Mouse (Mus musculus) gastrocnemius, postnatal 14 days (tissue): ENCODE measurements around the gene D6Wsu163e. TPM values are rescaled to one million over a fixed set of nuclear protein-coding genes. Genes with fewer than 3 reads are reported as not detected.
A peak's percentile ranks its signal among the peaks of the same experiment; 100 is the strongest.

Source experiments
- DNase-seq: peaks from one replicate; pipeline ENCODE4 v3.0.0; 2021; ENCODE audit warnings: mixed read lengths
- intact Hi-C: fragments of 180-260 bp; cut with DNase I; formaldehyde crosslinking; loops from one replicate; pipeline ENCODE4 v1.15.1; 2025; ENCODE audit warnings: low total_unique reads
- long read RNA-seq, 2 experiments: library from polyadenylated mRNA; stranded (forward); transcript quantifications; one replicate each; pipeline ENCODE4 v2.0.0; 2021
- total RNA-seq, 2 experiments: library from RNA; stranded (reverse); gene quantifications; 2 replicates each; pipeline ENCODE4 v1.2.3; 2021

The D6Wsu163e gene
- total RNA-seq = 1 to 10 TPM; 8.6 to 9.3 TPM
- long read RNA-seq, experiment 1, partial matches to known transcripts = 3 of 7 reads
- long read RNA-seq, experiment 1, other reads (novel, unspliced or antisense) = 0 of 7 reads
- long read RNA-seq, experiment 2, partial matches to known transcripts = 1 of 10 reads
- long read RNA-seq, experiment 2, other reads (novel, unspliced or antisense) = 5 of 10 reads

DNA sequence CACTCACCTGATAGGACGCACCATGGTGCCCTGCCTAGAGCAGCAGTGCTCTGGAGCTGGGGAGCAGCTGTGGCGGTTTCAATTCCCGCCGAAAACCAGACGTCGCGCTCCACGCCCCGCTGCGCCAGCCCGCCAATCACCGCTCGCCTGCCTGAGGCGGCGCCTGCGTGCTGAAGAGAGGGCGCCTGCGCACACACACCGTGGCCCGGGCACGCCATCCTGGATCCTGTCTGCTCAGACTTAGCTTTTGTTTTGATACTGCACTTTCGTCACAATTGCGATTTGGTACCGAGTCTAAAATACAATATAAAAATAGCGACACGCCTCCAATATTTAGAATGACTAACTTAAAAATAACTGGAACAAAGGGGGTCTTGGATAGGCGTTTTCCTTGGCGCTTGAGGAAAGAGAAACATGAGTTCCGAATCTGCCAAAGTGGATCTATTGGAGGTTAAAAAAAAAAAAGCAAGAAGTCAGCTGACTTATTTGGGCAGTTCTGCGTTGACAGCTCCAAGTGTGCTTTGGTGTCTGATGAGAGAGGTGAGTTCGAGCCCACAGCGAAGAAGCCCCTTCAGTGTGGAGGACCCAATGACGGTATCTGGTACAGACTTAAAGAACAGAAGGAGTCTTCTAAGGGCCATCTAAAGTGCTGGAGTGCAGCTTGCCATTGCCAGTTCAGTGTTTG lies at the start of gene D6Wsu163e, which contains the start of gene Rad51ap1:
Gene D6Wsu163e (plus strand): TSS at position 476 of the 685 bp plus-strand sequence.
Gene Rad51ap1 (minus strand): TSS at position 101 of the 685 bp plus-strand sequence.
- intact Hi-C loops = no loop called here
- DNase-seq = peak; percentile 96

DNA sequence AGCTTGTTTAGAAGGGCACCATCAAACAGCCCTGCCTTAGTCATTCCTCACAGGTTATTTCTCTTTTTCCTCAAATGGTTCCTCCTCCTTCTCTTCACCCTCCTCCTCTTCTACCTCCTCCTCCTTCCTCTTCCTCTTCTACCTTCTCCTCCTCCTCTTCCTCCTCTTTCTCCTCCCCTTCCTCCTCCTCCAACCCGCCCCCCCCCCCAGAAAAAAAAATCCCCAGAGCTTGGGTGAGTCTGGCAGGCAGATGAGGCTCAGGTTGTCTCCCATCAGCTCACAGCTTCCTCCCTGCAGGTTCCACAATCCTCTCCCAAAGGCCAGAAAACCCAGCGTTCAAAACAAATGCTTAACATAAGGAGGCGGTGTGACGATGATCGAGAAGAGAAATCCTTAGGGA lies 32.4 kb upstream of the D6Wsu163e start:
- no peak for DNase-seq
- intact Hi-C loops = no loop called here

DNA sequence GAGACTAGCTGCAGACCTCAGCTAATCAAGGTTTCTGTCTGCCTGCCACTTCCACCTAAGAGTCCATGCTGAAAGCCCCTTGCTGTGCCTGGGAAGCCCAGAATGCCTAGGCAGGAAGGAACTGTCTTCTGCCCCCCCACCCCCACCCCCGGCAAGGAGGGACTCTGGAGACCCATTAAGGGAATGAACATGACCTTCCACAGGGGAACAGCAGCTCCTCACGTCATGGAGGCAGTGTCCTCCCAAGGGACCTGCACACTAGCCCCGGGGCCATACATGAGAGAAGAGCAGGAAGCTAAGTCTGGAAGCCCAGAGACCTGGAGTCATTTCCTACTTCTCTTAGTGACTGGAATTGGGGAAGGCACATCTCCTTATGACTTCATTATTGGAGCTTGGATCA lies 31.9 kb upstream of the D6Wsu163e start:
- intact Hi-C loops = no loop called here
- DNase-seq = no peak

DNA sequence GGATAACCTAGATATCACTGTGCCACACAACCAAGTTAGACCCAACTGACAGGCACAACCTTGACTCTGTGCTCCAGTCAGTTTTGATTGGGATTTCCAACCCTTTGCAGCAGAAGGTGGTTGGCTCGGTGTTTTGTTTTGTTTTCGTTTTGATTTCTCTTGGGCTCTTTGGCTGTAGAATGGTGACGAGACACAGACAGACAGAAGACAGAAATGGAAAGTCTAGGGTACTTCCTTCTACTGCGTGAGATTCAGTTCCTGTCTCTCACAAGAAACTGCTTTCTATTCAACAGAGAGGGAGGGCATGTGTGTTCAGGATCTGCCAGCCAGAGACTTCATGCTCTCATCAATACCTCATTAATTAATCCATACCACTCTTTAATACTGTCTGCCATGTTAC lies 29.0 kb upstream of the D6Wsu163e start:
- DNase-seq = no peak
- intact Hi-C loops = no loop called here

DNA sequence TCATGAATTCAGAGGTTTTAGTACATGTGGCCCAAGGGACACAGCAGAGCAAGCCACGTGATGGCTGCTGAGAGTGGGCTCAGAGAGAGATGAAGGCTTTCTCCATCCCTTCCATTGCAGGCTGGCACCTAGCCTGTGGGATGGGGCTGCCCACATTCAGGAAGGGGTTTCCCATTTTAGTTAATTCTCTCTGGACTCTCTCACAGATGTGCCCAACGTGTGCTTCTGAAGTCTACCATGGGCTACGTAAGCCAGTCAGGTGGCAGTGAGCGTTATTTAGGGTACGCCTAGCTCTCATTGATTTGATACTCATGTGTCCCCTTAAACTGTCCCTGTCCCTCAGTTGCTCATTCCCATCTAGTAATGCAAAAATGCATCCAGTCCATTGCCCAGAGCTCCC lies 24.8 kb upstream of the D6Wsu163e start:
- DNase-seq = no peak
- intact Hi-C loops = no loop called here

DNA sequence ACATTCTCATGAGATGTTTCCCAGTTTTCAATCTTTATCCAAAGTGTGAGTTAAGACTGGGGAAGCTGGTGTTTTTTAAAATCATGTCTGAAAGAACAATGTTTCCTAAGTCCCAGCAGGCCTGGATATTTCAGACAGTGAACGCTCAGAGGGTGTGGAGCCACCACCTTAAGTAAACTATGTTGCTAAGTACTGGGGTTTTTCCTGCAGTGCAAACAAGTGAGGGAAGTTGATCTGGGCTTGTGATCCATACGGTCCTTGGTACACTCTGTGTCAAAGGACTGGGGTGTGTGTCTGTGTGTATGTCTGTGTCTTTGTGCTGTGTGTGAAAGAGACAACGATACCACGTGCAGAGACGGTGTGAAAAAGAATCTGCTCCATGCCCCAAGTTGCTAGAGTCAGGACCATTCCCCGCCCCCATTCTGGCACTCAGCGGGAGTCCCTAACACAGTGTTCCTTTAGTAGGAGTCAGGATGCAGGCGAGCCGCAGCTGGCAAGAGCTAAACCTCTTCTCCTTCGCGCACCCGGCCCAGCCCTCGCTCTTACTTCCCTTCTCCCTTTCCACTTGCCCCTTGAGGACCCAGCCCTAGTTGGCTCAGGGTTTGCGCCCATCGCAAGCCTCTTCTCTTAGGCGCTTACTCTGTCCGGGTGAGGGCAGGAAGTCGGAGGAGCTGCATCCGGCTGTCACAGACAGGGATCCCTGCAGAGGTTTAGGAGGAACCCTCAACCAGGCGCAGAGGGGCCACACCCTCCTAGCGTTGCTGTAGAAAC lies 18.5 kb upstream of the D6Wsu163e start, which contains the start of gene Dyrk4:
Gene Dyrk4 (minus strand): TSS at position 729 of the 771 bp plus-strand sequence.
- intact Hi-C loops = no loop called here
- peak; percentile 26 for DNase-seq

DNA sequence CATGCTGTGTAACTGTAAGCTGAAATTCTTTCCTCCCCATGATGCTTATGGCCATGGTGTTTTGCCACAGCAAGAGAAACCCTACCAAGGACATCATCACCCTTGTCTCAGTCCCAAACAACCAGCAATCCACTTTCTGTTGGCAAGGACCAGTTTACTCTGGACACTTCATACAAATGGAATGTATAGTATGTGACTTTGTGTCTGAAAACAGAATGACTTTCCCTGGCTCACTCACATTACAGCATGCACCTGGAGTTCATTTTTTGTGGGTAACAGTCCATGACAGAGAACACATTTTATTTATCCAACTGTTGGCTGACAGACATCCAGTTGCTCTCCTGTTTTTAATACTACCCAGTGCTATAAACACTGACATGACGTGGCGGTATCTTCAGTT lies 6.9 kb upstream of the D6Wsu163e start:
- intact Hi-C loops = no loop called here
- DNase-seq = no peak

DNA sequence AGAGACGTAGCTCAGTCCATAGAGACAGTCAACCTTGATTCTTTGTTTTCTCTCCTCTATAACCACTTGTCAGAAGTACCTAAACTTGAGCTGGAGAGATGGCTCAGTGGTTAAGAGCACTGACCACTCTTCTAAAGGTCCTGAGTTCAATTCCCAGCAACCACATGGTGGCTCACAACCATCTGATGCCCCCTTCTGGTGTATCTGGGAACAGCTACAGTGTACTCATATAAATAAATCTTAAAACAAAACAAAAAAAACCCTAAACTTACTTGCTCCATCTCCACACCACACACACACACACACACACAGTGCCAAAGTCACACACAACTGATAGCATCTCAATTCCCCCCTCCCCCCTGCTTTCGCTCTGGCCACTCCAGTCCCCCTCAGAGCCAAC lies 1.7 kb upstream of the D6Wsu163e start:
- intact Hi-C loops = no loop called here
- no peak for DNase-seq

DNA sequence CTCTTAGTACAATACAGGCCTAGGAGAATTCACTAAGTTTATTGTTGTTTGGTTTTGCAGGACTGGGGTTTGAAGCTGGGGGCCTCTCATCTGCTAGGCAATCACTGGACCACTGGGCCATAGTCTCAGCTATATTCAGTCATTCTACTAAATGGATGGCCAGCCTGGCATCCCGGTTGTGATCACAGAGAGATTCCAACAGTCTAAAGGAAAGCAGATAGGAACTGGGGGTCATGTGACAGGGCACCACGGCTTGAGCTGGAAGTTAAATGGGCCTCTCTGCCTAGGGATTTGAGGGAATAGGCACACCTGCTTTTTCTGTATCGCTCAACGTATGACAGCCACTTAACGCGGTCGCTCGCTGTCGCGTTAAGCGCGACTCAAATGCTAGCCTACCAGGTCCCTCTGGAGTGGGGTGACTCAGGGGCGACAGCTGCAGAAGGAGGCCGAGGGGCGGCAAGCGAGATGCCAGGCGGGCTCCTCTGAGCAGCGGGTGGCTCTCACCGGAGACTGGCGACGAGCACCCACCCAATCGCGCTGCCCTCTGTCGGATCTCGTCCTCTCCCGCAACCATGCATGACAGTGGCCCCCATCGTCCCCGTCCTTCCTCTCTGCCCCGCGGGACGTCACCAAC lies 792 bp upstream of the D6Wsu163e start:
- DNase-seq = no peak
- intact Hi-C loops = no loop called here

DNA sequence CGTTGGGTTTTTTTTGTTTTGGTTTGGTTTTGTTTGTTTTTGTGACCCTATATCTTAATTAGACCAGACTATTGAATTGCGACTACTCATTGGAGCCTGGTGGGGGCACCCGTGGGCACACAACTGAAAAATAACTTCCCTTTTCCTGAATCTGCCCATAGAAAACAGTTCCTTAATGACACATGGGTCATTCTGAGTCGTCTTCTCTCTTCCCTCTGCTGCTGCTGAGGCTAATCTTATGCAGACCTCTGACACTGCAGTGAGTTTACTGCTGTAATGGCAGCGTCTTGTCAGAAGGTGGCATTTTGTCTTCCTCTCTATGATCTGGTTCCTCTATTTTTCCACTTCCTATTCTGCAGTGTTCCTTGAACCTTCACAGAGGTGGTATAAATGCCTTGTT lies 689 bp downstream of the D6Wsu163e start:
- intact Hi-C loops = no loop called here

DNA sequence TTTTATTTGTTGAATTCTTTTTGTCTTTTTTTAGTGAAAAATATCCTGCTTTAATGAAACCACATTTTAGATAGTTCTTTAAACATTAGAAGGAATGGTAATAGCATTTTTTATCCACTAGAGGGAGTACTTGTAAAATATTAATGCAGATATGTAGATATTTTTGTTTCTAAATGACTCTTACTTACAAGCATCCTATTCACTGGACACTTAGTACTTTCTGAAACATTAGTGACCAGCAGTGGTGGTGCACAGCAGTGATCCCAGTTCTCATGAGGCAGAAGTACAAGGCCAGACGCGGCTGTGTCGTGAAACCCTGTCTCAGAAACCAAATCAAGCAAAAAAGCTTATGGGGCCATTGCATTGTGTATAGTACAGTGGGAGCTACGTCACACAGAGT lies 8.6 kb downstream of the D6Wsu163e start:
- DNase-seq = no peak
- intact Hi-C loops = no loop called here

More for the DNA sequence above, 689 bp downstream of the D6Wsu163e start:
- DNase-seq = no peak

DNA sequence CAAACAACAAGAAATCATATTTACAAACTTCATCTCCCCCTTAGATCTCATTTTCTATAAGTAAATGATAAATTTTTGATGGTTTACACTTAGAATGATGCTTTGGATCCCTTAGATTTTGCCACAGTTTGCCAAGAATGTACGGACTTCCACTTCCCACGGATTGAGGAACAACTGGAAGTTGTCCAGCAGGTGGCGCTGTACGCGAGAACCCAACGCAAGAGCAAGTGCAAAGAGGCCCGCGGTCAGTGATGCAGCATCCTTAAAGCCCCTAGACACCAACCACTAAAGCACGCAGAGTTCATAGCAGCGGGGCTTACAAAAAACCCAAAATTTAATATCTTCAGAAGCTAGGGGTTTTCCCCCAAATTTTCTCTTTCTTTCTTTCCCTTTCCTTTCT lies 16.0 kb downstream of the D6Wsu163e start:
- intact Hi-C loops = loop anchor here (5.0 kb wide), 1 partner anchor 127 kb away; no protein-coding TSS in a partner anchor
- DNase-seq = peak; percentile 78

DNA sequence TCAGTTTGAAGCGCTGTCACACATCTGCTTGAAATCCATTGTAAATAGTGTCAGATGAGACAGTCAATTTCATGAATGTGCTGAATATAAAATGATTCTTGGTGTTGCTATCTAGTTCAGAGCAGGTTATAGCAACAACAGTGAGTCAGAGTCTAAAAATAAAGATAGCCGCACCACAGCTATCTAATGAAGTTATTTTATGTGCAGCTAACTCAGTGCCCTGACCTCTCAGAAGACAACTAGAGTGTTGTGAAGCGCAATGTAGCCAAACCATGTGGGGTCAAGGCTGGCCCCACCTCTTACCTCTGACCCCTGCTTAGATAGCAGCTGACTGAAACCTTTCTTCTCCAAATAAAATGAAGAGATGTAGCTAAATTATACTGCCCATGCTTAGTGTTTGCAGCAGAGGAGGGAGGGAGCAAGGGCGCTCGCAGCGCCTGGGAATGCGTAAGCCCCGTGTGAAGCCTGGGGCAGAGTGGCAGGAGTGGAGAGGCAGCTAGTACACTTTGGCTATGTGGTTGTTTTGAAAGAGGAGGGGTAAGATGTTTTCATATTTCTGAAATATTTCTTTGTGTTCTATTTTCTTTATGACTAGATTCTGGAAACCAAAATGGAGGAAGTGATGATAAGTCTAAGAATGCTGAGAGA lies 21.7 kb downstream of the D6Wsu163e start:
- intact Hi-C loops = no loop called here
- DNase-seq = no peak

DNA sequence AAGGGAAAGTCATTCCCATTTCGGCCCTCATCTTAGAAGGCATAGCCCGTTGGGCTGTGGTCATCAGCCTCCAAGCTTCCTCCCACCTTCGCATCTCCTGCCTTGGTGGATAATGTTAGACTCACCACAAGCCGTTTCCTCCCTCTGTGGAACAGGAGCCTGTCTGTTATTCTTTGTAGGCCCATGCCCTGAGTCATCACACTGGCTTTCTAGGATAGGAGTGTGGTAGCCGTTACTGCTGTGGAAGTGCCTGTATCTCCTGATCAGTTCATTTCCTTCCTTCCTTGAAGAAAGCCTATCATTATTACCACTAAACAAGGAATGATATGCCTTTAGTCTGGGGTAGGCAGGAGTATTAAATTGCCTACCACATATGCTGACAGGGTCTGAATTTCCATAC lies 22.9 kb downstream of the D6Wsu163e start:
- intact Hi-C loops = no loop called here
- DNase-seq = no peak

DNA sequence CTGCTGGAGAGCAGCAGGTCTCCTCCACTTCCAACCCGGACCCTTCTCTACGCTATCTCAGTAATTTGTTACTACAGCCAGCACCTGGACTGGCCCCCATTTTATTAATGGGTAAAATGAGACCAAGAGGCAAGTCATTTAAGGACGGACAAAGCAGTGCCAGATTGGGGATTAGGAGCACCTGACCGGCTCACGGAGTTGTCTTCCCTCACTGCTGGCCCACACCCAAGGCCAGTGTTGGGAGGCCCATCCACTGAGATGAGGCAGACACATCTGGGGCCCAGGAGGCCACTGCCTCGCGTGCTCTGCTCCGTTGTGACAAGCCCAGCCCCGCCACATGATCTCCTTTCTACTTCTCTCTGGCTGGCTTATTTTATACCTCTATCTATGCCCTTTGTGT lies 23.7 kb downstream of the D6Wsu163e start:
- intact Hi-C loops = no loop called here
- DNase-seq = peak; percentile 55

DNA sequence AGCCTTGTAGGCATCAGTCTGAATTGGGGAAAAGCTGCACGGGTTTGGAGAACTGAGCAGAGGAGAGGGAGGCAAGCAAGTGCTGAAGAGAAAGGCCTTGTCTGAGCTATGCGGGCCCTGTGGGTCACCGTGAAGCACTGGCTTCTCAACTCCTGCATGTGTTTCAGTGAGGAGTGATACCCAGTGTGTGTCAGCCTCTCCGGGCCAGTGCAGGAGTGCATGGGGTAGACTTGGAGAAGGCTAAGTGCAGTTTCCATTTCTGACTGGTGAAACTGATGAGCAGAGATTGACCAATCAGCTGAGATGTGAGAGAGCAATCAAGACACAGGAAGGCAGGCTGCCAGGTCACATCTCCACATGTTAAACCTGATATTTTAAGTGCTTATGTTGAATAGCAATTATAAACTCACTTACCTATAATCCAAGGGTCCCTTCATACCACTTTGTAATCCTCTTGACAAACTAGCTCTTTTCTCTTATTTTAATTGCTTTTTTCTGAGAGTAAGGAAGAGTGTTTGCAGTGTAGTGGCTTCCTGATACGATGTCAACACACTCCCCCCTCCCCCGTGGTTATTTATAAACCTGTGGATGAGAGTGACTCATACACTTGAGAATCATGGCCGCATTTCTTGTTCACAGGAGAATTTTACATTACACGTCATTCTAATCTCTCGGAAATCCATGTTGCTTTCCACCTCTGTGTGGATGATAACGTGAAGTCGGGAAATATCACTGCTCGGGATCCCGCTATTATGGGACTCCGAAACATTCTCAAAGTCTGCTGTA lies 26.7 kb downstream of the D6Wsu163e start:
- no peak for DNase-seq
- intact Hi-C loops = no loop called here

DNA sequence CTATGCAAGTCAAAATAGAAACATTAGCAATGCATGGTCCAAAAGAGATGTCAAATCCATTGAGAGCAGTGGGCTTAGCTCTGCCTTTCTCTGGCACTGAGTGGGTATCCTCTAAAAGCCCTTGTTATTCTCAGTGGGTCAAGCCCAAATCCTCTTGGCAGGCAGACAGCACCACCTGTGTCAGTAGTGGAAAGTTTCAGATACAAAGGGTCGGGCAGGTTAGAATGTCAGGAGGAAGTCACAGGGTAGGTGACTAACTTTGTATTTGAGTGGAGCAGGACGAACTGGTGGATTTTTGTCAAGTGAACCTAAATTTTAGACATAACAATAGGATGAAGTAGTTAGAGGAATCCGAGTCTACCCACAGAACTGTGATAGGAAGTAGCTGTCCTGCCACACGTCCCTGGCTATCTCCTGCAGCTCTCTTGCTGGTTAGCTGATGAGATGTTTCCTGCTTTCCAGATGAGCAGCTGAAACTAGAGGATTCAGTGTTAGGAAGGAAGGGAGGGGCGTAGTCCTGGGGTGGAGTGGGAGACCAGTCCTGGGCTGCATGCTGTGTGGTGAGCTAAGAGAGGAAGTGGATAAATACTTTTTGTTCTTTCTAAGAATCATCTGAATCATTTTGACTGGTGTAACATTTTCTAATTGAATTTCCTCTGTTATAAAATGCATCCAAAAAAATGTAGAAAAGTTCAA lies 41.9 kb downstream of the D6Wsu163e start:
- no peak for DNase-seq
- intact Hi-C loops = no loop called here

DNA sequence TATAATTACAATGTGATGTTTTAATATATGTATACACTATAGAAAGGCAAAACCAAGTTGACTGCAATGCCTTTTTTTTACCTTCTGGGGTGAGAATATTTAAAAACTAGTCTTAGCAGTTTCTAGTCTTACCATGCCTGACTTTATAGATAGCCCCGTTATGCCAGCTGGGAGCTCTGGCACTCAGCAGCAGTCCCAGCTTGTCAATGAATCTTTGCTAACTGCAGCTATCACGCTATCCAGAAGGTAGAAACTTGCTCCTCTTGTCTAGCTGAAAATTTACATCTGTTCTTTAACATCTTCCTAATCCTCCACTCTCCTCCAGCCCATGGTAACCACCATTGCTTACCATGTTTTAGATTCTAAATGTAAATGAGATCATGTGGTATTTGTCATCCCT lies 53.9 kb downstream of the D6Wsu163e start:
- intact Hi-C loops = no loop called here
- no peak for DNase-seq
